Mouse (Mus musculus): Measurements from ENCODE around the gene Wdr93. TPM values are rescaled to one million over a fixed set of nuclear protein-coding genes. Genes with fewer than 3 reads are reported as not detected.

The Wdr93 gene
- total and polyA plus RNA-seq, 3 experiments, result 0.75 to 1.3 (median 1.2) TPM

- Histone ChIP-seq H3K9me3 (replicated peaks; ENCODE audit: low read length) (no peaks in the 10 kb centered on the region), H3K4me3 (replicated peaks in 1 of 3; ENCODE audit: low read depth in 2 of 3, low read length in 2 of 3, poor library complexity in 1 of 3) (no peak overlapping the region), H3K36me3 (replicated peaks in 1 of 2; ENCODE audit: control insufficient read depth in 1 of 2, insufficient read depth in 1 of 2, low read length in 1 of 2) (no peaks in the 10 kb centered on the region), H3K4me2 (ENCODE audit: insufficient read depth, low read depth, poor library complexity, severe bottlenecking) (no peak overlapping the region), H3K27ac (ENCODE audit: insufficient read depth, low read depth) (no peak overlapping the region), H3K4me1 (ENCODE audit: control insufficient read depth in 1 of 2, insufficient read depth in 2 of 2) (peaks cover 5 to 8% of the 10 kb centered on the region in 2 experiments; a peak in 3 of 4 replicates), H3K27me3 (replicated peaks) (peaks cover 3% of the 10 kb centered on the region), H3K79me2 (replicated peaks; ENCODE audit: control insufficient read depth, extremely low read depth, insufficient read depth, poor library complexity, severe bottlenecking) (no peaks in the 10 kb centered on the region), H3K9ac (ENCODE audit: insufficient read depth, low read depth) (no peak overlapping the region)
- in situ Hi-C loops (cut with MboI; ENCODE audit: low pct_ligation_motif_present, low pct_unique_long_range_greater_than_20kb, low sequenced_read_pairs), result no loop called here
- TF ChIP-seq NRF1 (IDR thresholded peaks at IDR 0.05; ENCODE audit: low read depth, low read length) (no peak), CTCF (conservative IDR thresholded peaks at IDR 0.05 in 1 of 2, IDR thresholded peaks at IDR 0.05 in 1 of 2; ENCODE audit: low read depth in 2 of 2, low read length in 2 of 2) (peak in 1 of 2 experiments; percentile 21; a peak in 2 of 4 replicates)
- DNase-seq (ENCODE audit: extremely low read depth), result no peak
- dilution Hi-C loops (cut with MboI; ENCODE audit: extremely low pct_ligation_motif_present, extremely low pct_unique_long_range_greater_than_20kb, low sequenced_read_pairs), result no loop called here
Measured at GRCm38 (mm10) chr7:79792635-79793421, 49.9 kb downstream of the Wdr93 start.

GRCm38 (mm10) chr7:79793688-79794087 is 50.7 kb downstream of the Wdr93 start, which contains the start of gene Mesp1:
Gene Mesp1 (minus strand): TSS chr7:79793788.
- DNase-seq (ENCODE audit: extremely low read depth), result no peak
- in situ Hi-C loops (cut with MboI; ENCODE audit: low pct_ligation_motif_present, low pct_unique_long_range_greater_than_20kb, low sequenced_read_pairs), result no loop called here
- Histone ChIP-seq H3K4me1 (ENCODE audit: control insufficient read depth in 1 of 2, insufficient read depth in 2 of 2) (peaks cover 5 to 8% of the 10 kb centered on the region in 2 experiments; a peak in 3 of 4 replicates), H3K27ac (ENCODE audit: insufficient read depth, low read depth) (no peak within 1 kb of the TSS), H3K36me3 (replicated peaks in 1 of 2; ENCODE audit: control insufficient read depth in 1 of 2, insufficient read depth in 1 of 2, low read length in 1 of 2) (no peaks in the 10 kb centered on the region), H3K9ac (ENCODE audit: insufficient read depth, low read depth) (no peak within 1 kb of the TSS), H3K4me2 (ENCODE audit: insufficient read depth, low read depth, poor library complexity, severe bottlenecking) (no peak within 1 kb of the TSS), H3K9me3 (replicated peaks; ENCODE audit: low read length) (no peaks in the 10 kb centered on the region), H3K27me3 (replicated peaks) (peaks cover 3% of the 10 kb centered on the region), H3K4me3 (replicated peaks in 1 of 3; ENCODE audit: low read depth in 2 of 3, low read length in 2 of 3, poor library complexity in 1 of 3) (no peak within 1 kb of the TSS), H3K79me2 (replicated peaks; ENCODE audit: control insufficient read depth, extremely low read depth, insufficient read depth, poor library complexity, severe bottlenecking) (no peaks in the 10 kb centered on the region)
- TF ChIP-seq MYC (IDR thresholded peaks at IDR 0.05; ENCODE audit: low read depth, low read length) (no peak), ZMIZ1 (IDR thresholded peaks at IDR 0.05; ENCODE audit: low read depth, low read length) (no peak), UBTF (IDR thresholded peaks at IDR 0.05; ENCODE audit: low read depth, low read length) (no peak), KAT2A (IDR thresholded peaks at IDR 0.05; ENCODE audit: insufficient replicate concordance, low read length) (no peak), CHD2 (IDR thresholded peaks at IDR 0.05; ENCODE audit: low read length) (no peak), MAFK (IDR thresholded peaks at IDR 0.05; ENCODE audit: insufficient replicate concordance, low read length) (no peak), NELFE (IDR thresholded peaks at IDR 0.05; ENCODE audit: low read depth, low read length) (no peak), RAD21 (IDR thresholded peaks at IDR 0.05; ENCODE audit: low read depth, low read length) (no peak), JUND (conservative IDR thresholded peaks at IDR 0.05; ENCODE audit: low read depth, low read length) (no peak), TBP (conservative IDR thresholded peaks at IDR 0.05; ENCODE audit: low read depth, low read length) (no peak), IRF4 (IDR thresholded peaks at IDR 0.05; ENCODE audit: low read depth, low read length) (no peak), USF2 (conservative IDR thresholded peaks at IDR 0.05; ENCODE audit: low read depth, low read length) (no peak), POLR2AphosphoS2 (IDR thresholded peaks at IDR 0.05; ENCODE audit: low read depth, low read length) (no peak), GABPA (IDR thresholded peaks at IDR 0.05; ENCODE audit: insufficient replicate concordance, low read depth, low read length) (no peak), E2F4 (IDR thresholded peaks at IDR 0.05; ENCODE audit: insufficient replicate concordance, low read depth, low read length) (no peak)
- dilution Hi-C loops (cut with MboI; ENCODE audit: extremely low pct_ligation_motif_present, extremely low pct_unique_long_range_greater_than_20kb, low sequenced_read_pairs), result no loop called here
